Mouse (Mus musculus): Measurements from ENCODE around the gene P2rx6.
"Not testable (repeated sequence)": the region's sequence is repeated elsewhere in the genome, so short reads cannot be mapped to it uniquely, and the experiment has no call there.

DNA sequence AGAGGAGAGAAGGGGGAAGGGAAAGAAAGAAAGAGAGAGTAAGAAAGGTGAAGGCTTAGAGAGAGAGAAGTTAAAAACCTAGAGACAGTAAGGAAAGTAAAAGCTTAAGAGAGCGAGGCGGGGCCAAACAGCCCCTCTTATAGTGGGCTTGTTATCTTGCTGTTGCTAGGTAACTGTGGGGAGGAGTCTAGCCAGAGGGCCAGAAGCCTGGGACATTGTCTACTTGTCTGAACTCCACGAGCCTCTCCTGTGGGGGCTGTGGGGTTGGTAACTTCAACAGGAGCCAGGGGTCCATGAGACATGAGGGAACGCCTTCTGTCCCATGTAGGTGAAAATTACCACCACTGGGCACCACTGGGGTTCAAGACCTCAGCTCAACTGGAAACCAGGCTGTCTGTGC lies 7.0 kb upstream of the P2rx6 start:
- TF ChIP-seq HCFC1 (IDR thresholded peaks at IDR 0.05; ENCODE audit: borderline replicate concordance, insufficient read depth, low read length); CHD2 (IDR thresholded peaks at IDR 0.05; ENCODE audit: low read depth, low read length); ZC3H11A (IDR thresholded peaks at IDR 0.05; ENCODE audit: borderline replicate concordance, low read depth, low read length); MAFK (IDR thresholded peaks at IDR 0.05; ENCODE audit: insufficient read depth, low read depth, low read length): not testable (repeated sequence)

Data from ES-E14 (cell line).